Mouse (Mus musculus) ES-Bruce4 (cell line): ENCODE results near the gene A630095N17Rik.

ENCODE experiments used
- CTCF ChIP-seq: IDR thresholded peaks from one replicate; pipeline ENCODE4 v1.8.1; 2011; ENCODE audit warnings: low read depth, low read length
- EP300 ChIP-seq: IDR thresholded peaks from 2 replicates; pipeline ENCODE4 v1.6.1; 2011; ENCODE audit warnings: low read depth, low read length; ENCODE audit not compliant: insufficient read depth
- POLR2A ChIP-seq: IDR thresholded peaks from one replicate; pipeline ENCODE4 v1.8.1; 2011; ENCODE audit warnings: low read length; ENCODE audit not compliant: insufficient read depth

DNA sequence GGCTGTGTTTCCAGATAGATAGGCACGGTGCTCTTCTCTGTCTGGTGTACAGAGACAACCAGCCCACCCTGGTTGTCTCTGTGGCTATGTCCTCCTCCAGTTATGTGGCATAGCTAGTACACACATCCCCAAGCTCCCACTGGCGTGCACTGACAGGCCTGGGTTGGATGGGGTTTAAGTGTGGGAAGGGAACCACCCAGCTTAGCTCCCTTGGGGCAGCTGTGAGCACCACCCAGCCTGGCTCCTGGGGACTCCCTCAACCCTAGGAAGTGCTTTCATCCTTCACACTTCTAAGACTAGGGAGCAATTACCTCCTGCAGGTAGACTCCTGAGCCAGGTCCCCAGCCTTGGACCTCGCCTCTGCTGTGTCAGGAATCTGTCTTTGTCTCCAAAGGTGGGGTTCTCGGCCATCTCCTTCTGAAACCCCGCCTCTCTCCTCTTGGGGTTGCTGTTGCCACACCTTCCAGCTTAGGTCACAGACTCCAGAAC, at the start of gene A630095N17Rik:
- TF ChIP-seq CTCF (no peak), POLR2A (no peak), EP300 (no peak)
